Mouse (Mus musculus) kidney, adult 2 months (tissue): ENCODE results near the gene Madcam1. TPM values are rescaled to one million over a fixed set of nuclear protein-coding genes. Genes with fewer than 3 reads are reported as not detected.

Experiments used
- DNase-seq: peaks from one replicate; pipeline ENCODE4 v3.0.0; 2021
- H3K27ac ChIP-seq: fragments of 200-500 bp; 2 replicates; pipeline ENCODE4 v1.5.1; 2012; ENCODE audit warnings: low read depth, low read length, control low read depth, inconsistent platforms; ENCODE audit not compliant: insufficient read depth
- H3K27me3 ChIP-seq: fragments of 200-500 bp; replicated peaks from 2 replicates; pipeline ENCODE4 v1.6.1; 2012; ENCODE audit warnings: mild to moderate bottlenecking, moderate library complexity, low read length, inconsistent platforms; ENCODE audit not compliant: control insufficient read depth, insufficient read depth
- H3K36me3 ChIP-seq: fragments of 200-500 bp; 2 replicates; pipeline ENCODE4 v1.6.1; 2012; ENCODE audit warnings: mild to moderate bottlenecking, moderate library complexity, low read length, inconsistent platforms; ENCODE audit not compliant: control insufficient read depth, insufficient read depth
- H3K4me1 ChIP-seq: fragments of 200-500 bp; 2 replicates; pipeline ENCODE4 v1.6.1; 2011; ENCODE audit warnings: low read length; ENCODE audit not compliant: control insufficient read depth, insufficient read depth
- H3K4me3 ChIP-seq: fragments of 200-500 bp; 2 replicates; pipeline ENCODE4 v1.5.1; 2011; ENCODE audit warnings: mild to moderate bottlenecking, low read depth, low read length, control low read depth; ENCODE audit not compliant: insufficient read depth
- CTCF ChIP-seq: fragments of 200-500 bp; conservative IDR thresholded peaks from 2 replicates; pipeline ENCODE4 v1.5.1; 2011; ENCODE audit warnings: low read depth, mild to moderate bottlenecking, control low read depth, low read length, moderate library complexity, mixed read lengths; ENCODE audit not compliant: insufficient read depth, insufficient read length
- POLR2A ChIP-seq: fragments of 200-500 bp; IDR thresholded peaks from one replicate; pipeline ENCODE4 v1.6.1; 2011; ENCODE audit warnings: low read depth, low read length, control low read depth
- WGBS: fragments of 180-500 bp; shearing (Covaris S2); methylation state at CpG from one replicate; pipeline ENCODE4 v1.1.7; 2018; 5-methylcytosine and 5-hydroxymethylcytosine counted together
- polyA plus RNA-seq: library from polyadenylated mRNA; depleted of rRNA; stranded (reverse); fragments of >200 nt; gene quantifications from 2 replicates; pipeline ENCODE4 v1.2.3, GENCODE M21; 2012

Gene Madcam1
- polyA plus RNA-seq, 1 experiment = 0.44 TPM

- Histone ChIP-seq H3K36me3 (no peaks in the 10 kb centered on the region), H3K4me3 (no peak overlapping the region), H3K4me1 (peaks cover 27% of the 10 kb centered on the region), H3K27ac (no peak overlapping the region), H3K27me3 (no peaks in the 10 kb centered on the region)
- DNase-seq = no peak
- TF ChIP-seq POLR2A (no peak), CTCF (no peak)
- WGBS = 69% methylated on average over 5 of the region's 5 CpGs
Measured at GRCm38 (mm10) chr10:79705951-79706350, 41.6 kb downstream of the Madcam1 start.

GRCm38 (mm10) chr10:79706406-79707094 lies 42.2 kb downstream of the Madcam1 start:
- Histone ChIP-seq H3K27me3 (no peaks in the 10 kb centered on the region), H3K4me1 (peaks cover 27% of the 10 kb centered on the region), H3K27ac (no peak overlapping the region), H3K36me3 (no peaks in the 10 kb centered on the region), H3K4me3 (no peak overlapping the region)
- DNase-seq = peak; percentile 44
- TF ChIP-seq POLR2A = no peak
- no peak for TF ChIP-seq CTCF
- 28% methylated on average over 5 of the region's 5 CpGs for WGBS

GRCm38 (mm10) chr10:79707162-79707561 lies 42.8 kb downstream of the Madcam1 start:
- H3K27ac ChIP-seq = no peak overlapping the region
- peaks cover 27% of the 10 kb centered on the region for H3K4me1 ChIP-seq
- no peak for DNase-seq
- TF ChIP-seq CTCF = no peak
- TF ChIP-seq POLR2A = no peak
- no peaks in the 10 kb centered on the region for H3K36me3 ChIP-seq
- no peak overlapping the region for H3K4me3 ChIP-seq
- WGBS = 68% methylated on average over 1 of the region's 1 CpGs
- no peaks in the 10 kb centered on the region for H3K27me3 ChIP-seq

GRCm38 (mm10) chr10:79707759-79708158 lies 43.4 kb downstream of the Madcam1 start:
- WGBS = 44% methylated on average over 4 of the region's 4 CpGs
- TF ChIP-seq POLR2A = no peak
- no peak for TF ChIP-seq CTCF
- Histone ChIP-seq H3K27ac (no peak overlapping the region), H3K4me3 (no peak overlapping the region), H3K4me1 (peaks cover 27% of the 10 kb centered on the region), H3K36me3 (no peaks in the 10 kb centered on the region), H3K27me3 (no peaks in the 10 kb centered on the region)
- no peak for DNase-seq

GRCm38 (mm10) chr10:79708668-79709067 lies 44.3 kb downstream of the Madcam1 start:
- no peaks in the 10 kb centered on the region for H3K27me3 ChIP-seq
- no peaks in the 10 kb centered on the region for H3K36me3 ChIP-seq
- H3K4me3 ChIP-seq = no peak overlapping the region
- WGBS = 82% methylated on average over 21 of the region's 21 CpGs
- peaks cover 27% of the 10 kb centered on the region for H3K4me1 ChIP-seq
- no peak for DNase-seq
- TF ChIP-seq POLR2A = no peak
- no peak for TF ChIP-seq CTCF
- H3K27ac ChIP-seq = no peak overlapping the region

- TF ChIP-seq CTCF (no peak), POLR2A (no peak)
- Histone ChIP-seq H3K27me3 (no peaks in the 10 kb centered on the region), H3K27ac (no peak overlapping the region), H3K4me1 (peaks cover 27% of the 10 kb centered on the region), H3K36me3 (no peaks in the 10 kb centered on the region), H3K4me3 (no peak overlapping the region)
- no peak for DNase-seq
- 80% methylated on average over 7 of the region's 7 CpGs for WGBS
Measured at GRCm38 (mm10) chr10:79709307-79709706, 44.9 kb downstream of the Madcam1 start.

GRCm38 (mm10) chr10:79712029-79712428 lies 47.7 kb downstream of the Madcam1 start:
- Histone ChIP-seq H3K4me1 (peaks cover 6% of the 10 kb centered on the region), H3K27ac (no peak overlapping the region), H3K4me3 (no peak overlapping the region), H3K36me3 (no peaks in the 10 kb centered on the region), H3K27me3 (no peaks in the 10 kb centered on the region)
- TF ChIP-seq CTCF (peak; percentile 27), POLR2A (no peak)
- no peak for DNase-seq
- 86% methylated on average over 1 of the region's 1 CpGs for WGBS
